8 mouse cellular contexts compared by ENCODE assay signal in the genomic region with DNA sequence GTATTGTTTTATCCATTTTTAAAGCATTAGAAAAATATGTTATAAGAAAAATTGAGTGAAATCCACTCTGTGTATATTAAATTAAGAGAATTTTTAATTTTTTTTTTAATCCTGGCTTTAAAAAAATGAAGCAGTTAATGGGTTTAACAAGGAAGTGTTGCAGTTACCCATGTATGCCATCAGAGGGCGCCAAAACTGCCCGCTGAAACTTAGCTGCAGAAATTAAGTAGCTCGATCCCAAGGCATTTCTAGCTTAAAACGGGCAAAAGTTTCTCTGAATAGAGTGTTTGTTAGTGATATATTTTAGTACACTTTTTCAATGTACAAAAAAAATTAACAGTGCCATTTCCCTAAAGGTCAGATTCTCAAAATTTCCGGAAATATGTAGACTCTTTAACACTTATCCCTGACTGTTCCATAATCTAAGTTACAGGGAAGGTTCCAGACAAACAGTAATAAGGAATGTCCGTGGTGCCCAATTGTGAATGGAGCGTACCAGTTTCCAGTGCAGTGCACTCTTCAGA.
DNase-seq lines count a peak whose midpoint lies in the region; ATAC-seq and TF ChIP-seq lines count a peak whose summit lies in the region.
"Had no signal": no experiment of that assay in that cellular context is flagged by ENCODE, and none has a peak within 500 bp of the region (broad histone marks: within the 10 kb centered on the region; RNA-seq: fewer than 3 reads in every experiment).

No protein-coding gene starts in this region.

- H3K4me2 ChIP-seq in forebrain, embryonic 15.5 days (replicated peaks), result peak overlapping the region; percentile 8; the same call in 1 of the 2 replicates
- H3K4me2 ChIP-seq in liver, embryonic 14.5 days (ENCODE audit: low read depth), result peak overlapping the region; percentile 63

- peak; percentile 57 for DNase-seq in urinary bladder, postnatal 14 days (ENCODE audit: low spot score)
- DNase-seq in urinary bladder, postnatal 10 days (ENCODE audit: low spot score), result no peak
- DNase-seq in kidney, adult 9 months, result peak; percentile 38
- peak; percentile 40 to 55 (median 46) for DNase-seq in liver, embryonic 14.5 days (ENCODE audit: low read depth in 3 of 3, low spot score in 3 of 3)
- peak; percentile 32 for DNase-seq in retina, postnatal 7 days (ENCODE audit: low read depth, low spot score)

- H3K27ac ChIP-seq in bone marrow, adult 2 months (ENCODE audit: control insufficient read depth, insufficient read depth, low read depth, low read length, poor library complexity), result no peak overlapping the region
- H3K27ac ChIP-seq in forebrain, embryonic 15.5 days (replicated peaks), result no peak overlapping the region
- H3K27ac ChIP-seq in liver, embryonic 14.5 days, result no peak overlapping the region
- H3K27ac ChIP-seq: macrophage had no signal

- no peak for TF ChIP-seq EP300 in liver, embryonic 14.5 days (IDR thresholded peaks at IDR 0.05; ENCODE audit: low read depth)

- peak; percentile 29 for TF ChIP-seq CTCF in bone marrow, adult 2 months (IDR thresholded peaks at IDR 0.05; ENCODE audit: control insufficient read depth, insufficient read depth, low read length)
- TF ChIP-seq CTCF in liver, embryonic 14.5 days (IDR thresholded peaks at IDR 0.05; ENCODE audit: low read depth), result peak; percentile 75

- no peaks in the 10 kb centered on the region for H3K9me3 ChIP-seq in forebrain, embryonic 15.5 days
- H3K9me3 ChIP-seq in liver, embryonic 14.5 days (ENCODE audit: control insufficient read depth, low read length), result no peaks in the 10 kb centered on the region

- TF ChIP-seq POLR2A in bone marrow, adult 2 months (IDR thresholded peaks at IDR 0.05; ENCODE audit: borderline replicate concordance, control insufficient read depth, low read depth, low read length), result no peak

- no peaks in the 10 kb centered on the region for H3K4me1 ChIP-seq in bone marrow, adult 2 months (ENCODE audit: control insufficient read depth, insufficient read depth, low read length)
- H3K4me1 ChIP-seq in forebrain, embryonic 15.5 days, result no peaks in the 10 kb centered on the region
- peaks cover 4 to 13% of the 10 kb centered on the region in 2 experiments for H3K4me1 ChIP-seq in liver, embryonic 14.5 days (replicated peaks; ENCODE audit: control insufficient read depth in 2 of 2, insufficient read depth in 2 of 2, low read length in 1 of 2)

- H3K9ac ChIP-seq in forebrain, embryonic 15.5 days (replicated peaks), result no peak overlapping the region
- H3K9ac ChIP-seq in liver, embryonic 14.5 days (replicated peaks), result peak overlapping the region; percentile 36; the same call in 1 of the 2 replicates

- H3K36me3 ChIP-seq in forebrain, embryonic 15.5 days, result no peaks in the 10 kb centered on the region
- no peaks in the 10 kb centered on the region for H3K36me3 ChIP-seq in liver, embryonic 14.5 days (replicated peaks; ENCODE audit: control insufficient read depth, insufficient read depth, low read depth)

- H3K4me3 ChIP-seq in bone marrow, adult 2 months (replicated peaks; ENCODE audit: control insufficient read depth, low read depth, low read length), result no peak overlapping the region
- no peak overlapping the region for H3K4me3 ChIP-seq in forebrain, embryonic 15.5 days
- peak overlapping the region; percentile 35 to 61 for H3K4me3 ChIP-seq in liver, embryonic 14.5 days (ENCODE audit: insufficient read depth in 1 of 2, low read depth in 2 of 2, low read length in 2 of 2)

- H3K27me3 ChIP-seq in forebrain, embryonic 15.5 days, result no peaks in the 10 kb centered on the region
- H3K27me3 ChIP-seq in liver, embryonic 14.5 days (ENCODE audit: control insufficient read depth, insufficient read depth, low read length), result no peaks in the 10 kb centered on the region

- WGBS in bone marrow, adult 2 months, result 22% methylated on average over 7 of the region's 7 CpGs
- WGBS in forebrain, embryonic 15.5 days, result 10% methylated on average over 7 of the region's 7 CpGs
- 10% methylated on average over 7 of the region's 7 CpGs for WGBS in liver, embryonic 14.5 days (ENCODE audit: insufficient replicate concordance)

- no peak for ATAC-seq in forebrain, embryonic 15.5 days (replicated peaks)
- 0 out of 2 replicates have a peak, but pooled peaks have one; percentile 1 for ATAC-seq in liver, embryonic 14.5 days (ENCODE audit: insufficient read depth)

Comparison
In these comparisons a context has a peak if more than half of its experiments do, and no peak if none do; other contexts are left out.
1. H3K4me3 ChIP-seq: peak in liver, embryonic 14.5 days (2 of 2); none in bone marrow, adult 2 months (single experiment) and forebrain, embryonic 15.5 days (single experiment).